Mouse (Mus musculus): ENCODE data around the gene Trafd1. TPM values are rescaled to one million over a fixed set of nuclear protein-coding genes. Genes with fewer than 3 reads are reported as not detected.

The Trafd1 gene
- 138 and 142 TPM in 2 replicates for polyA plus RNA-seq (2015; fragmentation: Nextera tagmentation; extraction: Ambion mirVana)

DNA sequence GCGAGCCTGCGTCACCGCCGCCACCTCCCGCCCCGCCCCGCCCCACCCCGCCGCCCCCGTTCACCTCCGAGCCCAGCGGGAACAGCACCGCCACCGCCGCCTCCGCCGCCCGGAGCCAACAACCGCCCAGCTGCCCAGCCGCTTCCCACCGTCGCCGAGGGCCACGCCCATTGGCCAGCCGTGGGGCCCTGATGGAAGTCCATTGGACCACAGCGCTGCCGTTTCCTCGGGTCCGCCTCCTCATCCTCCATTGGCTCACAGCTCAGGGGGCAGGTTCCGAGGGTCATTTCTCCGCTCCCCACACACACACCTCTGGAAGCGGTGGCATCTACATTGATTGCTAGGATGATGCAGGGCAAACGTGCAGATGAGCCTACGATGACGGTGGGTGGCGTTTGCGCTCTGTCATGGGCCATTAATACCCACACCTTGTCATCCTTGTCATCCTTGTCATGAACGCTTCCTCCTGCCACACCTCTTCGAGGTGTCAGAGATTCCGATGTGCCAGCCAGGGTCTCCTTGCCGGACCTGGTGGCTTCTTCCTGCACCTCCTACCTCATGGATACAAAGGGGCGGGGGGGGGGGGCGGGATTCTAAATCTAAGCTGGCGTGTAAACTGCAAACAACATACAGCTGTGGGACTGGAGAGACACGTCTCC is at the start of gene Trafd1:
Trafd1 (minus strand) TSS at position 172 of the 659 bp plus-strand sequence.
- no peaks in the 10 kb centered on the region; the same call in 1 of the 2 replicates for H3K27me3 ChIP-seq
- H3K9ac ChIP-seq (replicated peaks), result peak within 1 kb of the TSS; percentile 81
- peak; percentile 96 for ATAC-seq (replicated peaks)
- H3K9me3 ChIP-seq, result no peaks in the 10 kb centered on the region
- peak within 1 kb of the TSS; percentile 84 for H3K27ac ChIP-seq (replicated peaks)
- H3K4me2 ChIP-seq (replicated peaks), result peak within 1 kb of the TSS; percentile 78
- under 1% methylated on average over 36 of the region's 45 CpGs for WGBS
- H3K36me3 ChIP-seq, result peaks cover 13% of the 10 kb centered on the region
- peaks cover 36% of the 10 kb centered on the region for H3K4me1 ChIP-seq
- H3K4me3 ChIP-seq, result peak within 1 kb of the TSS; percentile 84

DNA sequence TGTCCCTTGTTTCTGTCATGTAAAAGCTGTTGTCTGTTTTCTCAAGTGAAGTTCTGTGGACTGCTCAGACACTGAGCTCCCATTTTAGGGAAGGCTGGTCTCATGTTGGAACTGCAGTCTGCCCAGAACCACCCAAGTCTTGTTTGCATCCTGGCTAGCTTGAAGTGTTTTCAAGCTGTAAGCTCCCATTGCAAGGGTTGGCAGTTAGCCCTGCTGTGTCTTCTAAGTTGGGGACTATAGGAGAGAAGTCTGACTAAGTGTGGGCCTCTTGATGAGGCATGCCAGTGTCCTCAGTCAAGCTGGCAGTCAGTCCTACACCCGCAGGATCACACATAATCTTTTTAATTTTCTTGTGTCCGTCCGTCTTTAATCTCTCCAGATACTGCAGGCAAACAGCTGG is 43.5 kb upstream of the Trafd1 start:
- H3K9ac ChIP-seq (replicated peaks), result no peak overlapping the region
- no peak overlapping the region for H3K4me3 ChIP-seq
- no peak overlapping the region for H3K27ac ChIP-seq (replicated peaks)
- no peaks in the 10 kb centered on the region for H3K27me3 ChIP-seq
- H3K9me3 ChIP-seq, result no peaks in the 10 kb centered on the region
- H3K4me2 ChIP-seq (replicated peaks), result no peak overlapping the region
- no peaks in the 10 kb centered on the region for H3K4me1 ChIP-seq
- WGBS, result 91% methylated on average over 3 of the region's 3 CpGs
- ATAC-seq (replicated peaks), result no peak
- H3K36me3 ChIP-seq, result peaks cover 98% of the 10 kb centered on the region

DNA sequence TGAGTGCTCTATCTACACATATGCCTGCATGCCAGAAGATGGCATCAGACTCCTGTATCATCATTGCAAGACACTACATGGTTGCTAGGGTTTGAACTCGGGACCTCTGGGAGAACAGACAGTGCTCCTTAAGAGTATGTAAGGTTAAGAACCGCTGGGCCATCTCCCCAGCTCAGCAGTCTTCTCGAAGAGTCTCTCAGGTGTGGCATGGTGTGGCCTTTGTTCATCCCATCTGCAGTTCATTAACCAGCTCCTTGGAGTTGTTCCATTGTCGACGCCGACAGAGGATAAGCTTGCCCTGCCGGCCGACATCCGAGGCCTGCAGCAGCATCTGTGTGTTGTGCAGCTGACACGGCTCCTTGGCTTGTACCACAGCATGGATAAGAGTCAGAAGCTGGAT is 37.9 kb upstream of the Trafd1 start:
- Histone ChIP-seq H3K9me3 (no peaks in the 10 kb centered on the region), H3K36me3 (peaks cover 97% of the 10 kb centered on the region), H3K9ac (replicated peaks) (no peak overlapping the region), H3K4me3 (no peak overlapping the region), H3K27ac (replicated peaks) (no peak overlapping the region), H3K4me1 (no peaks in the 10 kb centered on the region), H3K4me2 (replicated peaks) (no peak overlapping the region), H3K27me3 (no peaks in the 10 kb centered on the region)
- 92% methylated on average over 10 of the region's 10 CpGs for WGBS
- no peak for ATAC-seq (replicated peaks)

DNA sequence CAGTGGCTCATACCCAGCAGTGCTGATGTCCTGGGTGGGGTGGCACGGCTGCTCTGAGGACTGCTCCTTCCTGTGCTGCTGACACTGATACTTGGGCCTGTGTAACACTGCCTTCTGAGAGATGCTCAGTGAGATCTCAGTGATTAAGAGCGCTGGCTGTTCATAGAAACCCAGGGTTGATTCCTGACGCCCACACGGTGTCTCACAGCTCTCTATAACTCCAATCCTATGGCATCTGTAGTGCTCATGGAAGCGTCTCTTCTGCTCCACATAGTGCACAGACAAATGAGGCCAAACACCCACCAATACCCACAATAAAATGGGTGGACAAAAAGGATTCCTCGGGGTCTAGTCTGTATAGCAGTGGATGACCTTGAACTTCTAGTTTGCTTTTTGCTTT is 37.4 kb upstream of the Trafd1 start:
- no peak overlapping the region for H3K9ac ChIP-seq (replicated peaks)
- WGBS, result 91% methylated on average over 6 of the region's 6 CpGs
- no peak for ATAC-seq (replicated peaks)

DNA sequence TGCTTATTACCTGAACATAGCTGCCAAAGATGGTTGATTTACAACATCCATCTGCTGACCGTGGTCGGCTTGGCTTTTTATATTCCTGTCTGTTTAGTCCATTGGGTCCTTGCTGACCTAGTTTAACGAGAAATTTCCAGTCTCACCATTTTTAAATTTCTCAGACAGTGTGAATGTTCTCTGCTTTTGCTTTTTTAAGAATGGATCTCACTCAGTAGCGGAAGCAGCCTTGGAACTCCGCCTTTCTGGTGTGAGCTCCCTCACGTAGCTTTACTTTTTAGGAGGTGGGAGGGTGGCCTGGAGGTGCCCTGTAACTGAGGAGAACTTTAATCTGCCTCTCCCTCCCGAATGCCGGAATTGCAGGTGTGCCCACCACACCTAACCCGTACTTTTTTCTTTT is 35.3 kb upstream of the Trafd1 start:
- ATAC-seq (replicated peaks), result no peak
- Histone ChIP-seq H3K27me3 (no peaks in the 10 kb centered on the region), H3K4me3 (no peak overlapping the region), H3K9ac (replicated peaks) (no peak overlapping the region), H3K27ac (replicated peaks) (no peak overlapping the region), H3K4me2 (replicated peaks) (no peak overlapping the region), H3K9me3 (no peaks in the 10 kb centered on the region), H3K36me3 (peaks cover 96% of the 10 kb centered on the region), H3K4me1 (no peaks in the 10 kb centered on the region)
- 91% methylated on average over 9 of the region's 9 CpGs for WGBS

More for the DNA sequence above, 37.4 kb upstream of the Trafd1 start:
- H3K9me3 ChIP-seq, result no peaks in the 10 kb centered on the region
- H3K4me3 ChIP-seq, result no peak overlapping the region
- no peaks in the 10 kb centered on the region for H3K4me1 ChIP-seq
- H3K27ac ChIP-seq (replicated peaks), result no peak overlapping the region
- H3K36me3 ChIP-seq, result peaks cover 97% of the 10 kb centered on the region
- no peak overlapping the region for H3K4me2 ChIP-seq (replicated peaks)
- H3K27me3 ChIP-seq, result no peaks in the 10 kb centered on the region

DNA sequence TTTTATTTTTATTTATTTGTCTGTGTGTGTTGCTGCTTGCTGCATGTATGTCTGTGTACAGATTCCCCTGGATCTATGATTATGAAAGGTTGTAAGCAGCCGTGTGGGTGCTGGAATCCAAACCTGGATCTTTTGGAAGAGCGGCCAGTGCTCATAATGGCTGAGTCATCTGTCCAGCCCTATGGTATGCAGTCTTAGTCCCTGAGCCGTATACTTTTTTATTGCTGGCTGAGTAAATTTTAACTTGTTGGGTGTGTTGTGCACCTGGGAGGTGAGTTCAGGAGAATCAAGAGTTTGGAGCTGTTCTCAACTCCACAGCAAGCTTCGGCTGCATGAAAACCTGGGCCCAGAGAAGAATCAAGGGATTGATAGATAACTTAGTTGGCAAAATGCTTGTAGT is 25.5 kb upstream of the Trafd1 start:
- Histone ChIP-seq H3K27ac (replicated peaks) (no peak overlapping the region), H3K27me3 (no peaks in the 10 kb centered on the region), H3K9ac (replicated peaks) (no peak overlapping the region), H3K4me2 (replicated peaks) (no peak overlapping the region), H3K36me3 (peaks cover 68% of the 10 kb centered on the region), H3K4me1 (no peaks in the 10 kb centered on the region), H3K4me3 (no peak overlapping the region), H3K9me3 (no peaks in the 10 kb centered on the region)
- ATAC-seq (replicated peaks), result no peak
- WGBS, result 96% methylated on average over 4 of the region's 4 CpGs

DNA sequence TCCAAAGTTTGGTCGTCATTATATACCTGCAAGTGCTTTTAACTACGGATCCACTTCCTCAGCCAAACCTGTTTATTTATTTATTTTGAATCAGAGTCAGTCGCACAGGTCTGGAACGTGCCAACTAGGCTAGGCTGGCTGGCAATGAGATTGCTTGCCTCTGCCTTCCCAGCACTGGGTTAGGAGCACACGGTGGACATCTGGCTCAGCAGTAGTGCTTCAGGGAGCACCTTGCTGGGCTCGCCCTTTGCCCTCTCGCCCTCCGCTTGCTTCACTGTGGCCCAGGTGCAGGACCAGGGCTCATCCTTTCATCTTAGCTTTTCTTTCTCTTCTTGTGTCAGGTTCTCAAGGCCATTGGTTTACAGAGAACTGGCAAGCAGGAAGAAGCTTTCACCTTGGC is 22.4 kb upstream of the Trafd1 start:
- Histone ChIP-seq H3K27ac (replicated peaks) (no peak overlapping the region), H3K9me3 (no peaks in the 10 kb centered on the region), H3K4me1 (no peaks in the 10 kb centered on the region), H3K27me3 (no peaks in the 10 kb centered on the region), H3K4me2 (replicated peaks) (no peak overlapping the region), H3K9ac (replicated peaks) (no peak overlapping the region), H3K36me3 (peaks cover 42% of the 10 kb centered on the region), H3K4me3 (no peak overlapping the region)
- ATAC-seq (replicated peaks), result no peak
- 93% methylated on average over 8 of the region's 8 CpGs for WGBS

DNA sequence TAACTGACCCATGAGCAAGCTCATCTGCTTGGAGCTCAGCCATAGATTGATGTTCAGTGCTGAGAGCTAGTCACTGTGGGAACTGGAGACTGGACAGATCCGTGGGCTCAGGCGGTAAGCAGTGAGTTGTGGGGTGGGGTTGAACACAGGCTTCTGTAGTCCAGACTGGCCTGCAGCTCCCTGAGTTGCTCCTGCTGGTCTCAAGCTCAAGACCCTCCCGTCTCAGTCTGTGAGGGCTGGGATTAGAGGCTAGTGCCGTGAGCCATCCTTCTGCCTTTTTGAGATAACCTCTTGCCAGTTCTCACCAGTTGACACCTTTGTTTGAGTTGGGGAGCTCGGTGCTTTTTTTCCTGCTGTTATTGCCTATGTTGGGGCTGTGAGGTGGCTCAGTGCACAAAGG is 15.4 kb upstream of the Trafd1 start:
- H3K9me3 ChIP-seq, result no peaks in the 10 kb centered on the region
- H3K4me2 ChIP-seq (replicated peaks), result no peak overlapping the region
- ATAC-seq (replicated peaks), result no peak
- 0 out of 2 replicates have a peak, but pooled peaks cover 5% of the 10 kb centered on the region for H3K36me3 ChIP-seq
- no peak overlapping the region for H3K27ac ChIP-seq (replicated peaks)
- H3K27me3 ChIP-seq, result no peaks in the 10 kb centered on the region
- H3K4me3 ChIP-seq, result no peak overlapping the region
- H3K9ac ChIP-seq (replicated peaks), result no peak overlapping the region
- 81% methylated on average over 5 of the region's 5 CpGs for WGBS
- H3K4me1 ChIP-seq, result peaks cover 19% of the 10 kb centered on the region

DNA sequence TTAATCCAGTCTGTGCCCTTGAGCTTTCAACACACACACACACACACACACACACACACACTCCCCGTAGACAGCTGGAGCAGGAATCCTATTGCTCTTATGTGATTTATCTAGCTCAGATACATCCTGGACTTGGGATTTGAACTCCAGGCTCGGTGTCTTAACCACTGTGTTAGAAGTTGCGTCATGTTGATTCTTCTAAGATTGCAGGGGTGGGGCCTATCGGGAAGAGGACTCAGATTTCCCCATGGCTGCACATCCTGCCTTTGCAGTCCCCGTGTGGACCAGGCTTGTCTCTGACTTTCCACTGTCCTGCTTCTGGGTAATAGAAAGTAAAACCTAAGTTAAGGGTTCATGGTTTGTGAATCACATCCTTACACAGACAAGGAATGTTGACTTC is 14.6 kb upstream of the Trafd1 start:
- Histone ChIP-seq H3K27me3 (no peaks in the 10 kb centered on the region), H3K4me3 (no peak overlapping the region), H3K4me2 (replicated peaks) (no peak overlapping the region), H3K9ac (replicated peaks) (no peak overlapping the region), H3K9me3 (no peaks in the 10 kb centered on the region), H3K27ac (replicated peaks) (no peak overlapping the region), H3K36me3 (0 out of 2 replicates have a peak, but pooled peaks cover 5% of the 10 kb centered on the region), H3K4me1 (peaks cover 19% of the 10 kb centered on the region)
- ATAC-seq (replicated peaks), result no peak
- WGBS, result 79% methylated on average over 5 of the region's 5 CpGs

DNA sequence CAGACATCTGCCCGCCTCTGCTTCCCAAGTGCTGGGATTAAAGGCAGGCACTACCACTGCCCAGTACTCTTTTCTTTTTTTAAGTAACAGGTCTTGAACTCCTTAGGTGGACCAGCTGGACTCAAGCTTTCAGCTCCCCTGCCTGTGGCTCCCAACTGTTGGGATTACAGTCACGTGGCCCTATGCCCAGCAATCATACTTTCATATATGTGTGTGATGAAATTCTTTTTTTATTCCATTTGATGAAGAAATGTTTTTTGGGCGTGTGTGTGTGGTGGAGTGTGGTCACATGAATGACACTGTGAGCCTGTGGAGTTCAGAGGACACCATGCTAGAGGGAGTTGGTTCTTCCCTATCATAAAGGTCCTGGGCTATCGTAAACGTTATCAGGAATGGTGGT is 14.1 kb upstream of the Trafd1 start:
- Histone ChIP-seq H3K36me3 (0 out of 2 replicates have a peak, but pooled peaks cover 5% of the 10 kb centered on the region), H3K27ac (replicated peaks) (no peak overlapping the region), H3K9ac (replicated peaks) (0 out of 2 replicates have a peak overlapping the region, but pooled peaks have one; percentile 72), H3K9me3 (no peaks in the 10 kb centered on the region), H3K4me3 (no peak overlapping the region), H3K4me2 (replicated peaks) (no peak overlapping the region; the same call in 1 of the 2 replicates), H3K4me1 (peaks cover 19% of the 10 kb centered on the region), H3K27me3 (no peaks in the 10 kb centered on the region)
- ATAC-seq (replicated peaks), result no peak
- WGBS, result 94% methylated on average over 5 of the region's 5 CpGs

DNA sequence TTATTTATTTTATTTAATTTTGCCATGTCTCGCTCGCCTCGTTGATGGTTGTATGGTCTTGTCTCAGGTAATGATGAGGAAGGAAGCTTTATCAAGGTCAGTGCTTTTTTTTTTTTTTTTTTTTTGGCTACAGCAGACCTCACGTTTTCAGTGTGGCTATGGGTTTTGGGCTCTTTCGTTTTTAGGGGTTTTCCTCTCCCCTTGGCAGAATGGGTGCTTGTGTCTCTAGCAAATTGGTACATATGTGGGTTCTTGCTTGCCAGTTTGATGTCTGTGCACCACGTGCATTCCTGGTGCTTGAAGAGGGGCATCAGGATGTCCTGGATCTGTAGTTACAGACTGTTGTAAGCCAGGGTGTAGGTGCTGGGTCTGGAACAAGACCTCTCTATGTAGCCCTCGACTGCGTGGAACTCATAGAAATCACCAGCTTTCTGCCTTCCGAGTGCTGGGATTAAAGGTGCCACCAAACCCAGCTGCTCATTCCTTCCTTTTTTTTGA is 13.6 kb upstream of the Trafd1 start:
- no peak for ATAC-seq (replicated peaks)
- Histone ChIP-seq H3K27me3 (no peaks in the 10 kb centered on the region), H3K4me3 (peak overlapping the region; percentile 78), H3K9ac (replicated peaks) (peak overlapping the region; percentile 72), H3K36me3 (0 out of 2 replicates have a peak, but pooled peaks cover 5% of the 10 kb centered on the region), H3K4me2 (replicated peaks) (peak overlapping the region; percentile 78), H3K4me1 (peaks cover 19% of the 10 kb centered on the region), H3K9me3 (no peaks in the 10 kb centered on the region), H3K27ac (replicated peaks) (no peak overlapping the region)
- WGBS, result 59% methylated on average over 9 of the region's 9 CpGs

DNA sequence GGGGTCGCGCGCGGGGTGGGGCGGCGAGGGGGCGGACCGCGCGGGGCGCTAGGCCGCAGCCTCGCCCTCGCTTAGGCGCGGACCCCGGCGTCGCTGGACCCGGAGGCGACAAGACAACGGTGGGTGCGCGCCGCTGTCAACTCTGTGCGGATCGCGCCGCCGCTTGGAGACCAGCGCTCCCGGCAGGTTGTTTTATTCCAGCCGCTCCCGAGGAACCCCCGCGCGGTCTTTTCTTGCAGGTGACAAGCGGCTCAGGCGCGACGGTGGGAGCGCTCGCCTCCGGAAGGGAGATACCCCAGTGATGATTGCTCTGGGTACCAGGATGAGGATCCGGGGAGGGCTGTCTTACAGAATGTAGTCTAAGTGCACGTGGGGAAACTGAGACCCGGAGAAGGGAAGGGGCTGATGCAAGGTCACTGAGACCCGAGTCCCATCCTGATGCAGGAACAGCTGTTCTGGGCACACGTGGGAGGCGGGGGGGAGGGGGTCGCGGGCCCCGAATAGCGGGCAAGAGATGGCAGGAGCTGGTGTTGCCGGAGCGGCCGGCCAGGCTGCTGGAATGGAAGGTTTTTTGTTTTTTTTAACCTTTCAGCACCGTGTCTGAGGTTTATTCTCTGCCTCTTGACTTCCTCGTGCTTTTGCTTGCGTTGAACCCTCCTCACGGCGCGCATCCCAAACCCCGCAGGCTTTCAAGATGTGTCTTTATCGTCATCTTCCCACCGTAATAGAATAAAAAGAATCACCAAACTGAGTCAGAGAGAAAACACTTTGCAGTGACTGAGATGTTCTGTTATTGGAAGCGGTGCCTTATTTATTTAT is 12.9 kb upstream of the Trafd1 start:
- WGBS, result under 1% methylated on average over 66 of the region's 67 CpGs
- Histone ChIP-seq H3K4me3 (peak overlapping the region; percentile 78), H3K4me1 (peaks cover 19% of the 10 kb centered on the region)

More for the DNA sequence above, 12.9 kb upstream of the Trafd1 start:
- ATAC-seq (replicated peaks), result peak; percentile 84
- H3K36me3 ChIP-seq, result 0 out of 2 replicates have a peak, but pooled peaks cover 5% of the 10 kb centered on the region
- H3K9me3 ChIP-seq, result no peaks in the 10 kb centered on the region
- H3K27me3 ChIP-seq, result no peaks in the 10 kb centered on the region
- H3K27ac ChIP-seq (replicated peaks), result peak overlapping the region; percentile 44; the same call in 1 of the 2 replicates
- peak overlapping the region; percentile 78 for H3K4me2 ChIP-seq (replicated peaks)
- H3K9ac ChIP-seq (replicated peaks), result peak overlapping the region; percentile 72
